Mouse (Mus musculus) brown adipose tissue, adult 24 weeks (tissue): ENCODE data around the gene Bri3bp. TPM values are rescaled to one million over a fixed set of nuclear protein-coding genes. Genes with fewer than 3 reads are reported as not detected.

Source experiments
- H3K27ac ChIP-seq: fragments of 200-500 bp; replicated peaks from 2 replicates; pipeline ENCODE4 v1.5.1; 2012; ENCODE audit warnings: low read depth, mild to moderate bottlenecking, low read length
- H3K4me1 ChIP-seq: fragments of 200-500 bp; 2 replicates; pipeline ENCODE4 v1.6.1; 2012; ENCODE audit warnings: low read length, mixed read lengths; ENCODE audit not compliant: control insufficient read depth, insufficient read depth, insufficient read length
- H3K4me3 ChIP-seq: fragments of 200-500 bp; 2 replicates; pipeline ENCODE4 v1.5.1; 2012; ENCODE audit warnings: low read depth, mild to moderate bottlenecking, low read length, moderate library complexity; ENCODE audit not compliant: insufficient read depth
- polyA plus RNA-seq: library from polyadenylated mRNA; stranded (reverse); fragments of >200 nt; gene quantifications from 2 replicates; pipeline ENCODE4 v1.2.4, GENCODE M21; 2012; ENCODE audit not compliant: missing spikeins, insufficient read depth, insufficient read length

Gene Bri3bp
- polyA plus RNA-seq, 1 experiment = 15.4 TPM

- Histone ChIP-seq H3K4me3 (no peak overlapping the region), H3K4me1 (no peaks in the 10 kb centered on the region), H3K27ac (no peak overlapping the region)
Observed at GRCm38 (mm10) chr5:125501505-125501904, 60.1 kb downstream of the Bri3bp start.

- H3K4me3 ChIP-seq = no peak overlapping the region
- no peaks in the 10 kb centered on the region for H3K4me1 ChIP-seq
- H3K27ac ChIP-seq = no peak overlapping the region
Observed at GRCm38 (mm10) chr5:125502186-125502585, 60.8 kb downstream of the Bri3bp start.

- Histone ChIP-seq H3K4me3 (no peak overlapping the region), H3K4me1 (no peaks in the 10 kb centered on the region), H3K27ac (no peak overlapping the region)
Observed at GRCm38 (mm10) chr5:125503628-125504027, 62.3 kb downstream of the Bri3bp start.

GRCm38 (mm10) chr5:125504692-125505091 lies 63.3 kb downstream of the Bri3bp start:
- Histone ChIP-seq H3K4me1 (no peaks in the 10 kb centered on the region), H3K27ac (no peak overlapping the region)

GRCm38 (mm10) chr5:125505968-125506367 lies 64.6 kb downstream of the Bri3bp start:
- no peaks in the 10 kb centered on the region for H3K4me1 ChIP-seq
- H3K4me3 ChIP-seq = no peak overlapping the region

More at GRCm38 (mm10) chr5:125504692-125505091, 63.3 kb downstream of the Bri3bp start:
- no peak overlapping the region for H3K4me3 ChIP-seq

GRCm38 (mm10) chr5:125507582-125507981 lies 66.2 kb downstream of the Bri3bp start:
- H3K4me3 ChIP-seq = no peak overlapping the region
- no peak overlapping the region for H3K27ac ChIP-seq
- H3K4me1 ChIP-seq = no peaks in the 10 kb centered on the region

More at GRCm38 (mm10) chr5:125505968-125506367, 64.6 kb downstream of the Bri3bp start:
- H3K27ac ChIP-seq = no peak overlapping the region

- H3K4me1 ChIP-seq = no peaks in the 10 kb centered on the region
- H3K27ac ChIP-seq = no peak overlapping the region
- no peak overlapping the region for H3K4me3 ChIP-seq
Observed at GRCm38 (mm10) chr5:125508006-125508405, 66.6 kb downstream of the Bri3bp start.

- Histone ChIP-seq H3K4me3 (no peak overlapping the region), H3K4me1 (no peaks in the 10 kb centered on the region), H3K27ac (no peak overlapping the region)
Observed at GRCm38 (mm10) chr5:125509541-125509940, 68.2 kb downstream of the Bri3bp start.

Other genes with a start within 250 kb of the Bri3bp start
- 18.6 and 30.7 TPM in 2 replicates for gene Scarb1, start 100.5 kb upstream of the Bri3bp start, polyA plus RNA-seq
- gene Gm10382, start 52.2 kb upstream of the Bri3bp start, polyA plus RNA-seq = not detected in 2 replicates
- 692 and 1,079 TPM in 2 replicates for gene Ubc, start 51.4 kb upstream of the Bri3bp start, polyA plus RNA-seq
- 5.0 and 16.9 TPM in 2 replicates for gene Dhx37, start 7.4 kb upstream of the Bri3bp start, polyA plus RNA-seq
- 151 and 265 TPM in 2 replicates for gene Aacs, start 34.2 kb downstream of the Bri3bp start, polyA plus RNA-seq
- gene Tmem132b, start 90.2 kb downstream of the Bri3bp start, polyA plus RNA-seq = 0.36 TPM in 1 of 2 replicates, not detected in the other